Mouse (Mus musculus) G1E (cell line): ENCODE measurements around the gene Cript.

Experiments
- CTCF ChIP-seq: IDR thresholded peaks from 2 replicates; pipeline ENCODE4 v1.5.1; 2012; ENCODE audit warnings: low read depth, low read length, inconsistent platforms, mixed read lengths
- POLR2AphosphoS5 ChIP-seq: IDR thresholded peaks from 2 replicates; pipeline ENCODE4 v1.6.1; 2012; ENCODE audit warnings: low read depth, low read length, inconsistent platforms; ENCODE audit not compliant: insufficient replicate concordance

- TF ChIP-seq POLR2AphosphoS5 (no peak), CTCF (no peak)
These were observed 32.3 kb downstream of the Cript start for GRCm38 (mm10) chr17:87057486-87058266.
